In the genomic region with DNA sequence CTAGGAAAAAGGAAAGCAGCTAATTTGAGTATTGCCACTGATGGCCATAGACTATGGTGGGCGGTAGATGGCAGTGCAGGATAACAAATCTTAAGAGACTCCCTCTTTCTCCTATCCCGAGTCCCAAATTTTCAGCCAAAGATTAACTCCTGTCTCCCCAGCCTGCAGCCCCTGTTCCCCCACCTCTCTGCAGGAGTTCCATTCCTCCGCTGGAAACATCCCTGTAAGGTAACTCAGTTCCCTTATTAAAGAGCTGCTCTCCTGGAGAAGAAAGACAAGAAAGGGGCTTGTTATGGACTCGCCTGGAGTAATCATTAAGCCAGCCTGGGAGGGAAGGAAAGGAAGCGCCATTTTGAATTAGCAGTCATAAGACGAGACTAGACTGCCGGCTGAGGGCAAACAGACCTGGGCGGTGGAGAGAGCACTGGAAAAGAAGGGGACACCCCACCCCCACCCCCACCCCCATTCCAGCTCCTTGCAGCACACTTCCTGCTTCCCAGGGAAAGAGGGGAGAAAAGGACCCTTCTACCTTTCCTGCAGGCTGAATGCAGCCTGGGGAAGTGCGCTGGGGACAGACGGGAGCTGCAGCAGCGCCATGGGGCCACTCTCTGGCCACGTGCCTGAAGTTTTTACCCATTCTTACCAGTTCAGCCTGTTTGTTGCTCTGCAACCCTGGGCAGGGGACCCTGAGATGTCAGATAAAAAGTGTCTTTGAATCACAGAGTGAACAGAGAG, we compare ENCODE assay signal across 7 mouse cellular contexts. TPM values are rescaled to one million over a fixed set of nuclear protein-coding genes. Genes with fewer than 3 reads are reported as not detected.
DNase-seq lines count a peak whose midpoint lies in the region; ATAC-seq lines count a peak whose summit lies in the region.

No protein-coding gene starts in this region.

- peaks cover 8% of the 10 kb centered on the region for H3K4me1 ChIP-seq in intestine, embryonic 16.5 days (ENCODE audit: control insufficient read depth, insufficient read depth, low read length)

- peak overlapping the region; percentile 52 for H3K4me2 ChIP-seq in intestine, embryonic 16.5 days (ENCODE audit: low read depth, low read length)

- H3K36me3 ChIP-seq in intestine, embryonic 16.5 days (ENCODE audit: control insufficient read depth, insufficient read depth, low read length) = peaks cover 4% of the 10 kb centered on the region; the same call in 1 of the 2 replicates

- H3K9me3 ChIP-seq in intestine, embryonic 16.5 days (ENCODE audit: control insufficient read depth, low read length) = no peaks in the 10 kb centered on the region

- no peaks in the 10 kb centered on the region for H3K27me3 ChIP-seq in intestine, embryonic 16.5 days (replicated peaks; ENCODE audit: control insufficient read depth, insufficient read depth, low read length)

- intact Hi-C loops in left cerebral cortex, postnatal 14 days (cut with DNase I) = loop anchor here (2.0 to 5.0 kb wide), 3 partner anchors 165 to 598 kb away; no protein-coding TSS in a partner anchor

- 0% methylated on average over 12 of the region's 12 CpGs for WGBS in intestine, embryonic 16.5 days

- peak overlapping the region; percentile 55 for H3K4me3 ChIP-seq in intestine, embryonic 16.5 days (ENCODE audit: low read length)

- peak; percentile 95 for ATAC-seq in intestine, embryonic 16.5 days
- 0 out of 2 replicates have a peak, but pooled peaks have one; percentile 48 for ATAC-seq in megakaryocyte-erythroid progenitor cell, adult 5-6 weeks (replicated peaks; ENCODE audit: low FRiP score, low TSS enrichment, poor library complexity, severe bottlenecking)

- peak overlapping the region; percentile 79 for H3K9ac ChIP-seq in intestine, embryonic 16.5 days (ENCODE audit: low read depth, low read length)

- peak; percentile 68 for DNase-seq in adrenal gland, postnatal 25 days
- peak; percentile 75 for DNase-seq in embryo, embryonic 11.5 days (ENCODE audit: low read depth, low spot score)
- DNase-seq in gonadal fat pad, adult 2 months (ENCODE audit: low read depth) = peak; percentile 46
- DNase-seq in left cerebral cortex, postnatal 14 days (ENCODE audit: low spot score in 2 of 2) = peak; percentile 86 to 91
- DNase-seq in right cerebral cortex, postnatal 36 days (ENCODE audit: low spot score in 2 of 2) = peak; percentile 64 to 78

- H3K27ac ChIP-seq in intestine, embryonic 16.5 days (ENCODE audit: low read length) = peak overlapping the region; percentile 72

RNA-seq across cellular contexts. Expression of a gene that starts 10.2 kb away (rescaled TPM):
- 17.0 and 23.6 TPM in 2 replicates for total RNA-seq in adrenal gland, postnatal 25 days (2021)
- polyA plus RNA-seq in gonadal fat pad, adult 2 months (2012; rRNA removed) = 5.7 and 6.4 TPM in 2 replicates
- polyA plus RNA-seq in intestine, embryonic 16.5 days (2015; fragmentation: Nextera tagmentation; extraction: Ambion mirVana) = 8.1 and 8.7 TPM in 2 replicates
- total RNA-seq in left cerebral cortex, postnatal 14 days (2021) = 10 to 100 TPM; 12.2 to 12.8 TPM
- not detected in 2 replicates for total RNA-seq in megakaryocyte-erythroid progenitor cell, adult 5-6 weeks (2014; fragmentation: Nextera tagmentation)
- total RNA-seq in megakaryocyte-erythroid progenitor cell, adult 5-6 weeks (2017) = 0.33 and 0.50 TPM in 2 replicates

Comparison
In these comparisons a context has a peak if more than half of its experiments do, and no peak if none do; other contexts are left out.
1. Peak in every context shown above with its lines: DNase-seq, ATAC-seq, H3K4me3 ChIP-seq and H3K27ac ChIP-seq.
2. RNA of a gene that starts 10.2 kb away (total RNA-seq): 17.0 to 23.6 TPM in adrenal gland, postnatal 25 days and 12.2 to 12.8 TPM in left cerebral cortex, postnatal 14 days; 0.33 to 0.50 TPM in megakaryocyte-erythroid progenitor cell, adult 5-6 weeks; every median in the first group is over 4 times any median in the second.